Mouse (Mus musculus): ENCODE measurements around the gene Phf1. TPM values are rescaled to one million over a fixed set of nuclear protein-coding genes. Genes with fewer than 3 reads are reported as not detected.
A peak's percentile ranks its signal among the peaks of the same experiment; 100 is the strongest.
"Not testable (repeated sequence)": the region's sequence is repeated elsewhere in the genome, so short reads cannot be mapped to it uniquely, and the experiment has no call there.

The Phf1 gene
- polyA plus RNA-seq, 1 experiment from 2014 or later, result 14.5 TPM

DNA sequence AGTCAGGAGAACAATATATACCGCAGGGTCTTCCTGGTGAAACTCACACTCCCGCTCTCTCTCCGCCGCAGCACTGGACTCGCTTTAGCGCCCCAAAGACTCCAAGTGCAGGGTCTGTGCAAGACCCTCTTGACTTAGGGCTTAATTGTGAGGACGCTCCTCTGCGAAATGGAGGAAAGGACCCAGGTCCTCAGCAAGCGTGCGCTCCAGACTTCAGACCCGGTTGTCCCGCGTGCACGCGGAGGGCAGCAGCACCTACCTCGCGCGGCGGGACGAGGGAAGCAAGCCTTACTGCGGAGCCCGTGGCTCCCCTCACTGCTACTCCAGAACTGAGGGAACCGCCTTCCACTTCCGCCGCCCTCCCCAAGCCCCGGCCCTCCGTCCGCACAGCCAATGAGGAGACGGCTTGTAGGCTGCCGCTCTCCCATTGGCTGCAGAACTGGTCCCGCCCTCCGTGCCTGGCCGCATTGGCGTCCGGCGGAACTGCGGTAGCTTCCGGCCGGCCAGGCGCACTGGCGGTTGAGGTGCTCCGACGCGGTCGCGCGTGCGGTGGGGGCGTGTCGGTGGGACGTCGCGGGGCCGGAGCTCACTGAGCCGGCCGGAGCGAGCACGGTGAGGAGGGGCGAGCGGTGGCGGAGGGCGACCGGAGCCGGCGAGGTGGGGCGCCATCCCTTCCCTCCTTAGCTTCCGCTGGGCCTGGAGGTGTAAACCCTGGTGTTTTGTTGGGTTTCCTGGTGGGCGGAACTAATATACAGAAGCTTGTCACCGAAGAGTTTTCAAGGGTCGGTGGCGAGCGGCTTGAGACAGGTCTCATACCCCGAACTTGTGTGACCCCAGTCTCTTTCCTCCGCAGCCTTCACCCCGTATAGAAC, 40.1 kb downstream of the Phf1 start, which contains the start of gene Zbtb9:
Gene Zbtb9 (plus strand): TSS at position 465 of the 872 bp plus-strand sequence.
- under 1% methylated on average over 74 of the region's 75 CpGs for WGBS
- Histone ChIP-seq H3K9ac (peak within 1 kb of the TSS; percentile 84), H3K27me3 (replicated peaks) (no peaks in the 10 kb centered on the region), H3K9me3 (no peaks in the 10 kb centered on the region), H3K4me2 (replicated peaks) (peak within 1 kb of the TSS; percentile 97), H3K4me1 (peaks cover 48% of the 10 kb centered on the region), H3K36me3 (peaks cover 42% of the 10 kb centered on the region), H3K27ac (peak within 1 kb of the TSS; percentile 59; the same call in 1 of the 2 replicates), H3K4me3 (peak within 1 kb of the TSS; percentile 86)
- ATAC-seq (ENCODE audit: low FRiP score, low read depth), result peak; percentile 98

DNA sequence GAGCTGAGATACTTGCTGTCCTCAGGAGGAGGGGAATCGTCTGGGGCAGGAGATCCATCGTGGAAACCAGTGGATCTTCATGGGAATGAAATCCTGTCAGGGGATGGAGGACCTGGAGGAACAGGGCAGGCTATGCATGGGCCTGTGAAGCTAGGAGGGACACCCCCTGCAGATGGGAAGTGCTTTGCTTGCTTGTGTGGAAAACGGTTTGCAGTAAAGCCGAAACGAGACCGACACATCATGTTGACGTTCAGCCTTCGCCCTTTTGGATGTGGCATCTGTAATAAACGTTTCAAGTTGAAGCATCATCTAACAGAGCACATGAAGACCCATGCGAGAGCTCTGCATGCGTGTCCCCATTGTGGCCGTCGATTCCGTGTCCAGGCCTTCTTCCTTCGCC, 41.7 kb downstream of the Phf1 start:
- Histone ChIP-seq H3K9ac (no peak overlapping the region), H3K36me3 (peaks cover 52% of the 10 kb centered on the region)

DNA sequence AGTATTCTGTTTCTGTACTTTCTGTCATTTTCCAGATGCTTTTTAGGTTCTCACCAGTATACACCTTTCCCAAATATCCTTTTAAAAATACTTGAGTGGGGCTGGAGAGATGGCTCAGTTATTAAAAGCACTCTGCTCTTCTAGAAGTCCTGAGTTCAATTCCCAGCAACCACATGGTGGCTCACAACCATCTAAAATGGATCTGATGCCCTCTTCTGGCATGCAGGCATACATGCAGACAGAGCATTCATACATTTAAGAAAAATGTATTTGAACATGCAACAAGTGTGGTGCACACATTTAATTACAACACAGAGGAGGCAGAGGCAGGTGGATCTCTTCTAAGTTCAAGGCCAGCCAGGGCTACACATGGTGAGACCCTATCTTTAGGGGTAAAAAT, 42.6 kb downstream of the Phf1 start:
- H3K36me3 ChIP-seq, result peaks cover 60% of the 10 kb centered on the region
- H3K4me1 ChIP-seq, result peaks cover 48% of the 10 kb centered on the region
- no peaks in the 10 kb centered on the region for H3K9me3 ChIP-seq

More for the DNA sequence above, 41.7 kb downstream of the Phf1 start:
- WGBS, result 92% methylated on average over 15 of the region's 15 CpGs
- Histone ChIP-seq H3K9me3 (no peaks in the 10 kb centered on the region), H3K4me3 (no peak overlapping the region), H3K4me1 (peaks cover 48% of the 10 kb centered on the region), H3K27ac (no peak overlapping the region), H3K27me3 (replicated peaks) (no peaks in the 10 kb centered on the region), H3K4me2 (replicated peaks) (peak overlapping the region; percentile 97; the same call in 1 of the 2 replicates)
- ATAC-seq (ENCODE audit: low FRiP score, low read depth), result no peak

DNA sequence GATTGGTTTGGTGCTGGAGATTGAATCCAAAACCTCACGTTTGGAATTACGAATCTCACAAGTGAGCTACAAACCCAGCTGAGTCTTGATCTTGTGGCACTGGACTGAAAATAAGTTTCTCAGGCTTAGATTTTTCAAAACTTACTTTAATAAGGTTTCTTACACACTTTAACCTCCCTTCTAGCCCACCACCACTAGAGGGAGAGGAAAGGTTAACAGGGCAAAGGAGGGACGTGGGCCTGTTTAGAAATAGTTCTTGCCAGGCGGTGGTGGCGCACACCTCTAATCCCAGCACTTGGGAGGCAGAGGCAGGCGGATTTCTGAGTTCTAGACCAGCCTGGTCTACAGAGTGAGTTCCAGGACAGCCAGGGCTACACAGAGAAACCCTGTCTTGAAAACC, 44.5 kb downstream of the Phf1 start:
- WGBS, result 94% methylated on average over 6 of the region's 6 CpGs
- Histone ChIP-seq H3K4me1 (peaks cover 33% of the 10 kb centered on the region), H3K36me3 (peaks cover 57% of the 10 kb centered on the region)
- ATAC-seq (ENCODE audit: low FRiP score, low read depth); H3K27me3 ChIP-seq (replicated peaks); H3K4me3 ChIP-seq; H3K4me2 ChIP-seq (replicated peaks); H3K9me3 ChIP-seq; H3K9ac ChIP-seq; H3K27ac ChIP-seq: not testable (repeated sequence)

More for the DNA sequence above, 42.6 kb downstream of the Phf1 start:
- no peak for ATAC-seq (ENCODE audit: low FRiP score, low read depth)
- no peak overlapping the region for H3K9ac ChIP-seq
- no peaks in the 10 kb centered on the region for H3K27me3 ChIP-seq (replicated peaks)
- H3K4me2 ChIP-seq (replicated peaks), result no peak overlapping the region
- no peak overlapping the region for H3K27ac ChIP-seq
- H3K4me3 ChIP-seq, result no peak overlapping the region

DNA sequence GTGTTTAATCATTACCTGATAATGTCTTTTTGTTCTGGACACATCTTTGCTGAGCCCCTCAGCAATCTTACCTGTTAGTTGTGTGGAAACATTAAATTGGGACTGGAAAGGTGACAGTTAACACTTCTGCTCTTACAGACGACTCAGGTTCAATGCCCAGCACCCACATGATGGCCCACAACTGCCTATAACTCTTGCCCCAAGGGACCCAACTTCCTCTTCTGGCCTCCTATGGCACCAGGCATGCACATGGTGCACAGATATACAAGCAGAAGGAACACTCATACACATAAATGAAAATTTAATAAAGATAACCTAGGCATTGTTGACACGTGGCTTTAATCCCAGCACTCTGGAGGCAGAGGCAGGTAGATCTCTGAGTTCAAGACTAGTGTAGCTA, 46.6 kb downstream of the Phf1 start:
- no peak overlapping the region for H3K4me2 ChIP-seq (replicated peaks)
- no peak for ATAC-seq (ENCODE audit: low FRiP score, low read depth)
- H3K27ac ChIP-seq, result no peak overlapping the region
- no peaks in the 10 kb centered on the region for H3K9me3 ChIP-seq
- H3K27me3 ChIP-seq (replicated peaks), result no peaks in the 10 kb centered on the region
- H3K9ac ChIP-seq, result no peak overlapping the region
- no peak overlapping the region for H3K4me3 ChIP-seq
- peaks cover 57% of the 10 kb centered on the region for H3K36me3 ChIP-seq
- 89% methylated on average over 2 of the region's 2 CpGs for WGBS
- peaks cover 19% of the 10 kb centered on the region for H3K4me1 ChIP-seq

DNA sequence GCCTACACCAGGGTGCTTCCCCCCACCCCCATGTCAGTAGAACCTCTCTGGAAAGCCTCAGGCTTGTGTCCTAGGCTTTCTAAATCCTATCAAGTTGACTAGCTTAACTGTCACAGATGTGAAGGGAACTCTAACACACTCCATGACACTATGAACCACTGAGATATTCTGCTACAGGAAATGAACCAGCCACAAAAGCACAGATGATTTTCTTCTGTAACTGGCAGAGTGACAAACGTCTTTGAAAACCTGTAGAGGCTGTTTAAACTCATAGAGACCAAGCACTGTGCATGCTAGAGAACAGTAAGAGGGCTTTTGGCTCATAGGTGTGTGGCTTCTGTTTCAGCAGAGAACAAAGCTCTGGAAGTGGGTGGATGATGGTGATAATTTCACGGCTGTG, 48.2 kb downstream of the Phf1 start:
- no peak overlapping the region for H3K4me2 ChIP-seq (replicated peaks)
- WGBS, result 85% methylated on average over 2 of the region's 2 CpGs

DNA sequence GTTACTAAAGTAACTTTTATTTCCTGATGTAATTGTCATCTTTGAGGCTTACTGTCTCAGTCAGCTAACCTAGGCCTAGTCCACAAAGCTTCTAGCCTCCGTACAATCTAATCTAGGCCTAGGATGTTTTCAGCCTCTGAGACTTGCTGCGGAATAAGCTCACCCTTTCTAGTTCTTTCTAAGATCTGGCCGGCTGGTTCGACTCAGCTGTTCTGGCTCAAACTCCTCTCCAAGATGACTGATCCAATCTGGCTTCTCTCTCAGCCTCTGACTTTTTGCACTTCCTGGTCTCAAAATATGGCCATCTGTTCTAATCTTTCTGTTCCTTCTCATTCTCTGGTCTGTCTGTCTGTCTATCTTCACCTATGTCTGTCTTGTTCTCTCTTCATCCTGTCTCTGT, 50.5 kb downstream of the Phf1 start:
- Histone ChIP-seq H3K27ac (no peak overlapping the region), H3K36me3 (peaks cover 22% of the 10 kb centered on the region), H3K4me2 (replicated peaks) (no peak overlapping the region), H3K9me3 (no peaks in the 10 kb centered on the region), H3K27me3 (replicated peaks) (no peaks in the 10 kb centered on the region), H3K9ac (no peak overlapping the region), H3K4me3 (no peak overlapping the region), H3K4me1 (no peaks in the 10 kb centered on the region)
- 98% methylated on average over 4 of the region's 4 CpGs for WGBS
- ATAC-seq (ENCODE audit: low FRiP score, low read depth), result no peak

More for the DNA sequence above, 48.2 kb downstream of the Phf1 start:
- no peaks in the 10 kb centered on the region for H3K27me3 ChIP-seq (replicated peaks)
- no peak overlapping the region for H3K27ac ChIP-seq
- no peak overlapping the region for H3K9ac ChIP-seq
- no peaks in the 10 kb centered on the region for H3K9me3 ChIP-seq
- H3K4me3 ChIP-seq, result no peak overlapping the region
- H3K4me1 ChIP-seq, result peaks cover 6% of the 10 kb centered on the region
- ATAC-seq (ENCODE audit: low FRiP score, low read depth), result no peak
- peaks cover 41% of the 10 kb centered on the region for H3K36me3 ChIP-seq

DNA sequence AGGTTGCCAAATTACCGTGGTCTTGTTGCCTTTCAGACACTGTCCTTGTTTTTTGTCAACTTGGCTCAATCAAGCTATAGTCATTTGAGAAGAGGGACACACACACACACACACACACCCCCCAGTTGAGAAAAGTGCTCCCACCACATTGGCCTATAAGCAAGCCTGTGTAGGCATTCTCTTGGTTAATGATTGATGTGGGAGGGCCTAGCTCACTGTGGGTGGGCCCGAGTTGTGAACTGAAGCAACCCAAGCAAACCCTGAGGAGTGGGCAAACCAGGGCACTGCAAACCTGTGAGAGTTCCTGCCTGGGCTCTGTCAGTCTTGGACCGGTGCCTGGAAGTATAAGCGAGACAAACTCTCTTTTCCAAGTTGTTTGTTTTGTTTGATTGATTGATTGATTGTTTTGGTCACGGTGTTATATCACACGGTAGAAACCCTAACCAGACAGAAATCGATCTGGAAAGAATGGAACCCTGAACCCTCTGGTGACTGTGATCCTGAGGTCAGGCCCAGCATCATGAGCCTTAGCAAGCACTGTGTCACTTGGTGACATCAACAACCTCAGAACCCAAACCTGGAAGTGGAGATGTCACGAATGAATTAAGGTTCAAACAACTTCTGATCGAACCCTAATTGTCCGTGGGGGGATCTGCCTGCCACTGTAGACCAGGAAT, 52.8 kb downstream of the Phf1 start:
- H3K36me3 ChIP-seq, result no peaks in the 10 kb centered on the region
- no peak overlapping the region for H3K4me3 ChIP-seq
- no peaks in the 10 kb centered on the region for H3K9me3 ChIP-seq
- no peaks in the 10 kb centered on the region for H3K4me1 ChIP-seq
- no peak for ATAC-seq (ENCODE audit: low FRiP score, low read depth)
- no peak overlapping the region for H3K27ac ChIP-seq
- H3K4me2 ChIP-seq (replicated peaks), result no peak overlapping the region
- no peak overlapping the region for H3K9ac ChIP-seq
- no peaks in the 10 kb centered on the region for H3K27me3 ChIP-seq (replicated peaks)
- WGBS, result 78% methylated on average over 10 of the region's 10 CpGs

Small RNA genes within 50 kb of the gene (microRNA-seq; reads per million reads assigned to microRNA genes)
- not detected for gene Gm27775
- gene Mir3083, result not detected
- 0.66 reads per million for gene Mir6968

Other genes starting within 250 kb of the Phf1 start
- gene Crebrf, start 217.4 kb upstream of the Phf1 start, polyA plus RNA-seq (2016; fragmentation: Nextera tagmentation; extraction: Ambion mirVana), result 5.0 and 7.9 TPM in 2 replicates
- gene Bnip1, start 152.0 kb upstream of the Phf1 start, polyA plus RNA-seq (2016; fragmentation: Nextera tagmentation; extraction: Ambion mirVana), result 48.5 and 49.4 TPM in 2 replicates
- gene Nkx2-5, start 88.0 kb upstream of the Phf1 start, polyA plus RNA-seq (2016; fragmentation: Nextera tagmentation; extraction: Ambion mirVana), result 0.22 TPM in 1 of 2 replicates, not detected in the other
- 6.0 and 7.0 TPM in 2 replicates for gene Kifc5b, start 16.0 kb upstream of the Phf1 start, polyA plus RNA-seq (2016; fragmentation: Nextera tagmentation; extraction: Ambion mirVana)
- 151 and 153 TPM in 2 replicates for gene Cuta, start 6.5 kb downstream of the Phf1 start, polyA plus RNA-seq (2016; fragmentation: Nextera tagmentation; extraction: Ambion mirVana)
- gene Syngap1, start 8.2 kb downstream of the Phf1 start, polyA plus RNA-seq (2016; fragmentation: Nextera tagmentation; extraction: Ambion mirVana), result 2.6 and 3.5 TPM in 2 replicates
- gene Zbtb9, start 40.1 kb downstream of the Phf1 start, polyA plus RNA-seq (2016; fragmentation: Nextera tagmentation; extraction: Ambion mirVana), result 17.6 and 19.4 TPM in 2 replicates
- 2.5 and 3.0 TPM in 2 replicates for gene Bak1, start 96.0 kb downstream of the Phf1 start, polyA plus RNA-seq (2016; fragmentation: Nextera tagmentation; extraction: Ambion mirVana)
- 2.2 and 2.4 TPM in 2 replicates for gene Itpr3, start 124.3 kb downstream of the Phf1 start, polyA plus RNA-seq (2016; fragmentation: Nextera tagmentation; extraction: Ambion mirVana)
- gene Uqcc2, start 200.9 kb downstream of the Phf1 start, polyA plus RNA-seq (2016; fragmentation: Nextera tagmentation; extraction: Ambion mirVana), result 307 and 321 TPM in 2 replicates
- 0.18 and 0.38 TPM in 2 replicates for gene Ip6k3, start 234.7 kb downstream of the Phf1 start, polyA plus RNA-seq (2016; fragmentation: Nextera tagmentation; extraction: Ambion mirVana)